28 mouse cellular contexts compared by ENCODE assay signal in genomic region chr12:36137192-36137591, GRCm38 (mm10). TPM values are rescaled to one million over a fixed set of nuclear protein-coding genes. Genes with fewer than 3 reads are reported as not detected.
DNase-seq lines count a peak whose midpoint lies in the region; ATAC-seq lines count a peak whose summit lies in the region.
"Had no signal": no experiment of that assay in that cellular context is flagged by ENCODE, and none has a peak within 500 bp of the region (broad histone marks: within the 10 kb centered on the region; RNA-seq: fewer than 3 reads in every experiment).

No protein-coding gene starts in this region.

- WGBS in heart, embryonic 10.5 days = 40% methylated on average over 4 of the region's 4 CpGs
- WGBS in heart, embryonic 14.5 days = 23% methylated on average over 4 of the region's 4 CpGs

- H3K9ac ChIP-seq in heart, embryonic 14.5 days (ENCODE audit: low read length) = peak overlapping the region; percentile 18; the same call in 1 of the 2 replicates
- H3K9ac ChIP-seq: embryonic facial prominence, embryonic 15.5 days; forebrain, embryonic 13.5 days; limb, embryonic 15.5 days; liver, embryonic 14.5 days; midbrain, embryonic 13.5 days had no signal

- H3K9me3 ChIP-seq in heart, embryonic 10.5 days = no peaks in the 10 kb centered on the region
- no peaks in the 10 kb centered on the region for H3K9me3 ChIP-seq in heart, embryonic 14.5 days (ENCODE audit: control insufficient read depth, low read length)
- H3K9me3 ChIP-seq: embryonic facial prominence, embryonic 15.5 days; forebrain, embryonic 13.5 days; limb, embryonic 10.5 days; limb, embryonic 15.5 days; midbrain, embryonic 13.5 days had no signal

- peak overlapping the region; percentile 80; the same call in 1 of the 2 replicates for H3K27ac ChIP-seq in heart, embryonic 10.5 days
- peak overlapping the region; percentile 90 to 91 for H3K27ac ChIP-seq in heart, embryonic 14.5 days (replicated peaks in 1 of 2; ENCODE audit: control insufficient read depth in 1 of 2, insufficient read depth in 1 of 2, low read depth in 2 of 2, low read length in 2 of 2)
- H3K27ac ChIP-seq: embryonic facial prominence, embryonic 15.5 days; forebrain, embryonic 13.5 days; kidney, postnatal 0 days; limb, embryonic 10.5 days; limb, embryonic 15.5 days; liver, embryonic 14.5 days; macrophage; midbrain, embryonic 13.5 days had no signal

- DNase-seq in heart, adult 11 months = peak; percentile 91
- DNase-seq in heart, postnatal 36 days = no peak
- no peak for DNase-seq in heart, embryonic 10.5 days (ENCODE audit: low spot score)
- DNase-seq in heart, postnatal 4 days = peak; percentile 18
- no peak for DNase-seq in ovary, adult 18-20 months (ENCODE audit: low spot score)
- no peak for DNase-seq in adrenal gland, postnatal 36 days
- no peak for DNase-seq in liver
- DNase-seq: adrenal gland, postnatal 25 days; B cell, adult 2 months; cerebellum, adult 18-20 months; cerebellum, postnatal 10 days; kidney, adult 2 months; kidney, postnatal 4 days; lung, adult 2 months; lung, postnatal 10 days; right cerebral cortex, postnatal 25 days; spleen, adult 18-20 months; thymus, postnatal 14 days had no signal

- H3K4me1 ChIP-seq in heart, embryonic 10.5 days = peaks cover 13% of the 10 kb centered on the region; the same call in 1 of the 2 replicates
- H3K4me1 ChIP-seq in heart, embryonic 14.5 days (ENCODE audit: control insufficient read depth in 2 of 2, insufficient read depth in 2 of 2, low read length in 2 of 2) = peaks cover 11 to 12% of the 10 kb centered on the region in 2 experiments
- H3K4me1 ChIP-seq: embryonic facial prominence, embryonic 15.5 days; limb, embryonic 10.5 days; midbrain, embryonic 13.5 days had no signal

- H3K27me3 ChIP-seq in heart, embryonic 10.5 days (ENCODE audit: insufficient read depth, poor library complexity, severe bottlenecking) = no peaks in the 10 kb centered on the region
- no peaks in the 10 kb centered on the region for H3K27me3 ChIP-seq in heart, embryonic 14.5 days (ENCODE audit: control insufficient read depth, insufficient read depth, low read length)
- H3K27me3 ChIP-seq: embryonic facial prominence, embryonic 15.5 days; forebrain, embryonic 13.5 days; limb, embryonic 15.5 days; midbrain, embryonic 13.5 days had no signal

- intact Hi-C loops in heart, postnatal 36 days (cut with DNase I) = no loop called here

- H3K4me2 ChIP-seq in heart, embryonic 14.5 days (ENCODE audit: low read length) = peak overlapping the region; percentile 57
- H3K4me2 ChIP-seq: embryonic facial prominence, embryonic 15.5 days; forebrain, embryonic 13.5 days; limb, embryonic 15.5 days; midbrain, embryonic 13.5 days had no signal

- peak; percentile 83 for ATAC-seq in heart, embryonic 14.5 days (ENCODE audit: insufficient number of reproducible peaks, insufficient read depth, low FRiP score, low read depth)
- ATAC-seq: forebrain, embryonic 13.5 days; hindbrain, embryonic 16.5 days; midbrain, embryonic 13.5 days had no signal

- H3K36me3 ChIP-seq in heart, embryonic 10.5 days = peaks cover 41% of the 10 kb centered on the region
- peaks cover 21% of the 10 kb centered on the region for H3K36me3 ChIP-seq in heart, embryonic 14.5 days (ENCODE audit: control insufficient read depth, insufficient read depth, low read length)

- no peak overlapping the region for H3K4me3 ChIP-seq in heart, embryonic 10.5 days
- H3K4me3 ChIP-seq in heart, embryonic 14.5 days (ENCODE audit: control insufficient read depth in 1 of 2, insufficient read depth in 1 of 2, low read depth in 1 of 2, low read length in 2 of 2) = peak overlapping the region in 1 of 2 experiments; percentile 9; a peak in 1 of 4 replicates
- H3K4me3 ChIP-seq: embryonic facial prominence, embryonic 15.5 days; forebrain, embryonic 13.5 days; limb, embryonic 10.5 days; limb, embryonic 15.5 days; midbrain, embryonic 13.5 days had no signal

RNA-seq across cellular contexts. Expression of gene Ankmy2, which starts 19.7 kb away (rescaled TPM):
- 10 to 100 TPM; 14.5 to 17.2 TPM for total RNA-seq in heart, postnatal 36 days (2021)
- 24.1 and 27.0 TPM in 2 replicates for polyA plus RNA-seq in heart, embryonic 10.5 days (2016; fragmentation: Nextera tagmentation; extraction: Ambion mirVana)
- 29.3 and 33.3 TPM in 2 replicates for polyA plus RNA-seq in heart, embryonic 14.5 days (2014; fragmentation: Nextera tagmentation; extraction: Ambion mirVana)
- 10 to 100 TPM; 22.1 to 23.6 TPM for total RNA-seq in heart, postnatal 4 days (2021)
- 10 to 100 TPM; 27.9 to 43.6 TPM for total RNA-seq in adrenal gland, postnatal 36 days (2021)

RNA-seq across cellular contexts. Expression of gene Bzw2, which starts 20.7 kb away (rescaled TPM):
- total RNA-seq in heart, postnatal 36 days (2021) = 100 to 1,000 TPM; 170 to 180 TPM
- polyA plus RNA-seq in heart, embryonic 10.5 days (2016; fragmentation: Nextera tagmentation; extraction: Ambion mirVana) = 222 and 241 TPM in 2 replicates
- 225 and 227 TPM in 2 replicates for polyA plus RNA-seq in heart, embryonic 14.5 days (2014; fragmentation: Nextera tagmentation; extraction: Ambion mirVana)
- 100 to 1,000 TPM; 168 to 170 TPM for total RNA-seq in heart, postnatal 4 days (2021)
- 10 to 100 TPM; 19.0 to 28.3 TPM for total RNA-seq in adrenal gland, postnatal 36 days (2021)

Comparison
In these comparisons a context has a peak if more than half of its experiments do, and no peak if none do; other contexts are left out.
1. DNase-seq: peak in heart, adult 11 months (single experiment) and heart, postnatal 4 days (single experiment); none in heart, postnatal 36 days (0 of 2), heart, embryonic 10.5 days (single experiment), ovary, adult 18-20 months (single experiment), adrenal gland, postnatal 36 days (0 of 2) and liver (single experiment).
2. RNA of gene Bzw2, which starts 20.7 kb away (total RNA-seq): 170 to 180 TPM in heart, postnatal 36 days and 168 to 170 TPM in heart, postnatal 4 days; 19.0 to 28.3 TPM in adrenal gland, postnatal 36 days; every median in the first group is over 4 times any median in the second.